In genomic region chr2:25479551-25480311, GRCm38 (mm10) we compare ENCODE assay signal across 24 mouse cellular contexts. TPM values are rescaled to one million over a fixed set of nuclear protein-coding genes. Genes with fewer than 3 reads are reported as not detected.
DNase-seq lines count a peak whose midpoint lies in the region; ATAC-seq and TF ChIP-seq lines count a peak whose summit lies in the region.
"Had no signal": no experiment of that assay in that cellular context is flagged by ENCODE, and none has a peak within 500 bp of the region (broad histone marks: within the 10 kb centered on the region; RNA-seq: fewer than 3 reads in every experiment).

No protein-coding gene starts in this region.

- no peaks in the 10 kb centered on the region for H3K4me1 ChIP-seq in limb, embryonic 15.5 days
- peaks cover 5% of the 10 kb centered on the region; the same call in 1 of the 2 replicates for H3K4me1 ChIP-seq in heart, adult 2 months (ENCODE audit: control insufficient read depth, insufficient read depth, low read length)
- H3K4me1 ChIP-seq: forebrain, embryonic 15.5 days; hindbrain, embryonic 12.5 days; neural tube, embryonic 13.5 days had no signal

- ATAC-seq in frontal cortex, adult (ENCODE audit: low TSS enrichment) = 0 out of 2 replicates have a peak, but pooled peaks have one; percentile 7
- peak; percentile 19; the same call in 1 of the 2 replicates for ATAC-seq in common myeloid progenitor, adult 5-6 weeks (replicated peaks; ENCODE audit: low read depth, poor library complexity, severe bottlenecking)
- ATAC-seq in limb, embryonic 15.5 days (ENCODE audit: insufficient number of reproducible peaks, low FRiP score, low TSS enrichment, low read depth) = no peak
- ATAC-seq: forebrain, embryonic 15.5 days had no signal

- no peak overlapping the region for H3K9ac ChIP-seq in limb, embryonic 15.5 days
- H3K9ac ChIP-seq in heart, adult 2 months (ENCODE audit: low read depth, low read length) = no peak overlapping the region
- H3K9ac ChIP-seq: forebrain, embryonic 15.5 days; hindbrain, embryonic 12.5 days; neural tube, embryonic 13.5 days had no signal

- peak overlapping the region; percentile 71 for H3K27ac ChIP-seq in limb, embryonic 15.5 days
- H3K27ac ChIP-seq in heart, adult 2 months = no peak overlapping the region
- H3K27ac ChIP-seq: forebrain, embryonic 15.5 days; hindbrain, embryonic 12.5 days; neural tube, embryonic 13.5 days had no signal

- H3K4me3 ChIP-seq in limb, embryonic 15.5 days = no peak overlapping the region
- H3K4me3 ChIP-seq in heart, adult 2 months = no peak overlapping the region
- H3K4me3 ChIP-seq: forebrain, embryonic 15.5 days; hindbrain, embryonic 12.5 days; neural tube, embryonic 13.5 days had no signal

- H3K4me2 ChIP-seq in limb, embryonic 15.5 days = no peak overlapping the region
- H3K4me2 ChIP-seq: forebrain, embryonic 15.5 days; hindbrain, embryonic 12.5 days; neural tube, embryonic 13.5 days had no signal

- DNase-seq in frontal cortex, postnatal 36 days (ENCODE audit: low spot score in 2 of 2) = no peak
- peak; percentile 62 for DNase-seq in 3T3-L1 (ENCODE audit: low read depth, low spot score)
- DNase-seq in heart, adult 2 months = no peak
- DNase-seq in natural killer cell, adult 2 months (ENCODE audit: low spot score in 2 of 2) = no peak
- DNase-seq: cerebellum, adult 9-10 months; embryo, embryonic 11 days; heart, adult 11 months; kidney, postnatal 10 days; liver; lung, adult 2 months; lung, postnatal 36 days; thymus, adult 18-20 months had no signal

- H3K79me2 ChIP-seq in heart, adult 2 months (replicated peaks; ENCODE audit: control insufficient read depth, insufficient read depth, low read length) = no peaks in the 10 kb centered on the region

- no peak for TF ChIP-seq CTCF in heart, adult 2 months (IDR thresholded peaks at IDR 0.05)

- no peaks in the 10 kb centered on the region for H3K9me3 ChIP-seq in limb, embryonic 15.5 days
- H3K9me3 ChIP-seq: forebrain, embryonic 15.5 days; hindbrain, embryonic 12.5 days; neural tube, embryonic 13.5 days had no signal

- TF ChIP-seq POLR2A in heart, adult 2 months (IDR thresholded peaks at IDR 0.05; ENCODE audit: insufficient read depth, low read depth, low read length) = no peak

- TF ChIP-seq EP300 in heart, adult 2 months (IDR thresholded peaks at IDR 0.05; ENCODE audit: insufficient read depth, low read depth, low read length) = no peak

- WGBS in limb, embryonic 15.5 days = 48% methylated on average over 10 of the region's 10 CpGs
- WGBS in heart, adult 2 months = 68% methylated on average over 10 of the region's 10 CpGs

- no peaks in the 10 kb centered on the region for H3K36me3 ChIP-seq in limb, embryonic 15.5 days
- no peaks in the 10 kb centered on the region for H3K36me3 ChIP-seq in heart, adult 2 months (ENCODE audit: control insufficient read depth, insufficient read depth, low read length)
- H3K36me3 ChIP-seq: forebrain, embryonic 15.5 days; hindbrain, embryonic 12.5 days; neural tube, embryonic 13.5 days had no signal

- intact Hi-C loops in heart, adult 2 months (cut with DNase I) = no loop called here

- H3K27me3 ChIP-seq in limb, embryonic 15.5 days = no peaks in the 10 kb centered on the region
- H3K27me3 ChIP-seq in heart, adult 2 months (ENCODE audit: control insufficient read depth, insufficient read depth, low read length) = no peaks in the 10 kb centered on the region
- H3K27me3 ChIP-seq: forebrain, embryonic 15.5 days; neural tube, embryonic 13.5 days had no signal

RNA-seq across cellular contexts. Expression of gene Ptgds, which starts 9.9 kb away (rescaled TPM):
- 4.1 TPM in 1 of 2 replicates, not detected in the other for total RNA-seq in common myeloid progenitor, adult 5-6 weeks (2017)
- 4.1 and 9.1 TPM in 2 replicates for polyA plus RNA-seq in limb, embryonic 15.5 days (2015; fragmentation: Nextera tagmentation; extraction: Ambion mirVana)
- total RNA-seq in heart, adult 2 months (2021) = 100 to 1,000 TPM; 472 to 774 TPM
- 198 and 795 TPM in 2 replicates for polyA plus RNA-seq in heart, adult 2 months (2012; rRNA removed)
- total RNA-seq: gastrocnemius, adult 18-20 months had no signal

RNA-seq across cellular contexts. Expression of gene Lcn12, which starts 14.0 kb away (rescaled TPM):
- not detected in 2 replicates for total RNA-seq in common myeloid progenitor, adult 5-6 weeks (2017)
- polyA plus RNA-seq in limb, embryonic 15.5 days (2015; fragmentation: Nextera tagmentation; extraction: Ambion mirVana) = not detected in 2 replicates
- total RNA-seq in heart, adult 2 months (2021) = not detected
- polyA plus RNA-seq in heart, adult 2 months (2012; rRNA removed) = not detected in 2 replicates
- total RNA-seq: gastrocnemius, adult 18-20 months; left cerebral cortex, postnatal 10 days; midbrain, postnatal 0 days had no signal
- polyA plus RNA-seq: forebrain, embryonic 15.5 days; heart, embryonic 16.5 days; hindbrain, embryonic 12.5 days; intestine, embryonic 14.5 days; lung, adult 2 months; midbrain, postnatal 0 days; neural tube, embryonic 13.5 days; urinary bladder, adult 2 months had no signal

RNA-seq across cellular contexts. Expression of gene Paxx, which starts 18.8 kb away (rescaled TPM):
- 19.8 and 29.1 TPM in 2 replicates for total RNA-seq in common myeloid progenitor, adult 5-6 weeks (2017)
- polyA plus RNA-seq in limb, embryonic 15.5 days (2015; fragmentation: Nextera tagmentation; extraction: Ambion mirVana) = 49.9 and 56.9 TPM in 2 replicates
- total RNA-seq in heart, adult 2 months (2021) = 10 to 100 TPM; 17.7 to 20.6 TPM
- 32.8 and 36.8 TPM in 2 replicates for polyA plus RNA-seq in heart, adult 2 months (2012; rRNA removed)

RNA-seq across cellular contexts. Expression of gene Fbxw5, which starts 20.8 kb away (rescaled TPM):
- 16.6 and 21.4 TPM in 2 replicates for total RNA-seq in common myeloid progenitor, adult 5-6 weeks (2017)
- polyA plus RNA-seq in limb, embryonic 15.5 days (2015; fragmentation: Nextera tagmentation; extraction: Ambion mirVana) = 73.0 and 81.4 TPM in 2 replicates
- 10 to 100 TPM; 82.7 to 84.8 TPM for total RNA-seq in heart, adult 2 months (2021)
- 32.9 and 41.0 TPM in 2 replicates for polyA plus RNA-seq in heart, adult 2 months (2012; rRNA removed)

RNA-seq across cellular contexts. Expression of gene C8g, which starts 21.8 kb away (rescaled TPM):
- total RNA-seq in common myeloid progenitor, adult 5-6 weeks (2017) = 0.19 and 2.7 TPM in 2 replicates
- polyA plus RNA-seq in limb, embryonic 15.5 days (2015; fragmentation: Nextera tagmentation; extraction: Ambion mirVana) = 4.6 and 5.6 TPM in 2 replicates
- total RNA-seq in heart, adult 2 months (2021) = 1 to 10 TPM; 1.3 to 1.6 TPM
- 4.1 and 6.1 TPM in 2 replicates for polyA plus RNA-seq in heart, adult 2 months (2012; rRNA removed)

Comparison
In these comparisons a context has a peak if more than half of its experiments do, and no peak if none do; other contexts are left out.
1. RNA of gene Ptgds, which starts 9.9 kb away (total RNA-seq): 472 to 774 TPM in heart, adult 2 months; 4.1 TPM in common myeloid progenitor, adult 5-6 weeks; every median in the first group is over 10 times any median in the second.